19 mouse cellular contexts compared by ENCODE assay signal in genomic region chr1:83808432-83808831, GRCm38 (mm10).
"Had no signal": no experiment of that assay in that cellular context is flagged by ENCODE, and none has a peak within 500 bp of the region (broad histone marks: within the 10 kb centered on the region; RNA-seq: fewer than 3 reads in every experiment).

No protein-coding gene starts in this region.

- H3K27me3 ChIP-seq: midbrain, embryonic 12.5 days; neural tube, embryonic 13.5 days; neural tube, embryonic 15.5 days had no signal

- H3K4me1 ChIP-seq: midbrain, embryonic 10.5 days; midbrain, embryonic 12.5 days; neural tube, embryonic 13.5 days; neural tube, embryonic 15.5 days had no signal

- DNase-seq: lung, adult 18-20 months; lung, embryonic 14.5 days; lung, postnatal 10 days; lung, postnatal 4 days; midbrain, embryonic 14.5 days; retina, postnatal 1 day; right cerebral cortex, adult 18-20 months; right cerebral cortex, postnatal 25 days; right cerebral cortex, postnatal 4 days; spleen, adult 18-20 months; thymus, adult 18-20 months; thymus, postnatal 25 days; thymus, postnatal 4 days had no signal

- H3K4me2 ChIP-seq: lung, embryonic 14.5 days; midbrain, embryonic 12.5 days; neural tube, embryonic 13.5 days; neural tube, embryonic 15.5 days had no signal

- H3K27ac ChIP-seq: midbrain, embryonic 10.5 days; midbrain, embryonic 12.5 days; neural tube, embryonic 13.5 days; neural tube, embryonic 15.5 days had no signal

- H3K4me3 ChIP-seq: midbrain, embryonic 10.5 days; midbrain, embryonic 12.5 days; myocyte; neural tube, embryonic 13.5 days; neural tube, embryonic 15.5 days had no signal

- ATAC-seq: midbrain, embryonic 16.5 days had no signal

- H3K9me3 ChIP-seq: midbrain, embryonic 10.5 days; midbrain, embryonic 12.5 days; neural tube, embryonic 13.5 days; neural tube, embryonic 15.5 days had no signal

- H3K9ac ChIP-seq: lung, embryonic 14.5 days; midbrain, embryonic 12.5 days; neural tube, embryonic 13.5 days; neural tube, embryonic 15.5 days had no signal

- H3K36me3 ChIP-seq: midbrain, embryonic 10.5 days; midbrain, embryonic 12.5 days; neural tube, embryonic 13.5 days; neural tube, embryonic 15.5 days had no signal
